Mouse (Mus musculus) T-cell, adult 2 months (primary cell): ENCODE measurements around the gene Shank2.

Experiments used
- DNase-seq: peaks from one replicate; pipeline ENCODE4 v3.0.0; 2022; ENCODE audit warnings: low spot score

Gene Shank2

DNA sequence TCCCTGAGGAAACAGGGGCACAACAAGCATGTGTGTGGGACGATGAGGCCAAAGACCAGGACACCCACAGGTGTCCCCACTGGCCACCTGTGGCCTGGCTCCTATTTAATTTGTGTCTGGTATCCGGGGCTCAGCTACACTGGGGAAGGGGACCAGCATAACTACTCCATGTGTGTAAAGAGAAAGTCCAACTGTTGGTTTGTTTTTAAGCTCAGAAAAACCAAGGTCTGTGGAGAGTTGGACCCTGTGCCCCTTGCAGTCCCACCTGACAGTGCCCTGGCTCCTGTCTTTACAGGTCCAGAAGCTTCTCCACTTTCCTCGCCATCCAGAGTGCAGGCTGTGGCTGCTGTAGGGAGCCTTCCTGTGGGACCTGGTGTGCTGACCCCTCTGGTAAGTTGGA is at the start of gene Shank2:
TSS of gene Shank2 (plus strand) at position 301 of the 400 bp plus-strand sequence.
- no peak for DNase-seq

DNA sequence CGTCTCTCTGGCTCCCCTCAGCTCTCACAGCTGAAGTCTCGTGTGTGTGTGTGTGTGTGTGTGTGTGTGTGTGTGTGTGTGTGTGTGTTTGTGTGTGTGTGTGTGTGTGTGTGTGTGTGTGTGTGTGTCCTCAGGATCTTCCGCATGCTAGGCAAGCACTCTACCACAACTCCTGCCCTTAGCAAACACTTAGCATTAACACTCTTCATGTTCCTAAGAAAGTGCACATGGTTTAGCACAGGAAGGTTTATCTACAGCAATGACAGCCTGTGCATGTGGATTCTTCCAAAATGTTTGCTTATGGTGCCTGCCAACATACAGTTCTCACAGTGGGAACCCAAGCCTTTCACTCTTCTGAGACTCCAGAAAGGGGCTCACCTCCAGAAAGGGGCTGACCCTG is 49.6 kb upstream of the Shank2 start:
- DNase-seq, result no peak

DNA sequence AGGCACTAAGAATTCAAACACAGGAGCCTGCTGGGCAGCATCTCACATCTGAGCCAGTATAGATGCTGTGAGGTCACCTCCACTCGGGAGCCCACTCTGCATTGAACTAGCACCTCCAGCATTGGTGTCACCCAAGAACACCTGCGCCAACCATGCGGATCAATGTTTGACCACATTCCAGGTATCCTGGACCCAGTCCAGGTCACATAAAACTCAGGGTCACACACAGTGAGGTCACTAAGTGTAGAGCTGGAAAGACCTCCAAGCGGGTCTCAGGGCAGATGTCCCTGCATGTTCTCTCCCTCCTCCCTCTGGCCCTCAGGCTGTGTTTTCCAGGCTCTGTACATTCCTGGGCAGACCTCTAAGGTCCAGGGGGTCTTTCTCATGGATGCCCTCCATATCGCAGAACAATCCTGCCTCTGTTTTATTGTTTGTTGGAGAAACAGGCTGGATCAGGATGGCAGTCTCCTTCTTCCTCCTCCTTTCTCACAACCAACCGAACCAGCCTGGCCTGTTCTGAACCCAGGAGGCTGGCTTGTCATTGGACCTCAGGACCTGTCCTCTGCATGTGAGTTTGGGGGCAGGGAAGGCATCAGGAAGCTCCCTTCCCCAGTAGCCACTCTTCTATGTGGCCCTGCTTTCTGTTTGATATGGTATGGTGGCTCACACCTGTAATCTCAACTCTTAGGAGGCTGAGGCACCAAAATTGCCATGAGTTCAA is 45.0 kb upstream of the Shank2 start:
- no peak for DNase-seq

DNA sequence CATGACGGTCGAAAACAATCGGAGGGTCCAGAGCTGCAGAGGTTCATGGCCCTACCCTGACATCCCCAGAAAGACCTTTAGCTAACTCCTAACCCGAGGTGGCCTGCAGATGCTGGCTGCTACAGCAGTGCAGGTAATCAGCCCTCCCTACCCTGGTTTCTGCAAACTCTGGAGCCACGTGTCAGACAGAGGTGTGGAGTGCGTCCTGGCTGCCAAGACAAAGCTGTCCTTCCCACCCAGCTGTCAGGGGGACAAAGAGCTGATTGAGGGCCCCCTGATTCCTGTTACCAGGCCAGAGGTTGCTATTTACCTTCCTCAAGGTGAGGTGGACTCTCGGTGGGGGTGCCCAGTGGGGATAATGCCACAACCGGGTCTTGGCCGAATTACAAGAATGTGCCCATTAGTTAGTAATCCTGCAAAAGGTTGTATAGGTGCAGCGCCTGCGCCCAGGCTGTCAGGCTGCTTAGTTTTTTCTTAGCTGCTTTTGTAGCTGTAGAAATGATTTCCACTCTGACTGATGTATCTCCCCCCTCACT is 43.6 kb upstream of the Shank2 start:
- no peak for DNase-seq

DNA sequence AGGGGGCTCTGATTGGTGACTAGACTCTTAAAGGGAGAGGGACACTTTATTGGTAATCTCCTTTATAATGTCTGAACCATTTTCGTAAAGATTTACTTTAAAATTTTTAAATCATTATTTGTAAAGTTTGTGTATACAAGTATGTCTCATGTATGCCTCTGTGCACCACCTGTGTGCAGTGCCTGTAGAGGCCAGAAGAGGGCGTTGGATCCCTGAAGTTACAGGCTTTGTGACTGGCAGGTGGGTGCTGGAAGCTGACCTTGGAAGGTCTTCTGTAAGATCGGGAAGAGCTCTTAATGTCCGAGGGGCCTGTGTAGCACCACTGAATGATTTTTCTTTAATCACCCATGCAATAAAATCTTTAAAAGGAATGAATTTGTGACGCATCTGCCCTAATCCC is 37.9 kb upstream of the Shank2 start:
- no peak for DNase-seq

DNA sequence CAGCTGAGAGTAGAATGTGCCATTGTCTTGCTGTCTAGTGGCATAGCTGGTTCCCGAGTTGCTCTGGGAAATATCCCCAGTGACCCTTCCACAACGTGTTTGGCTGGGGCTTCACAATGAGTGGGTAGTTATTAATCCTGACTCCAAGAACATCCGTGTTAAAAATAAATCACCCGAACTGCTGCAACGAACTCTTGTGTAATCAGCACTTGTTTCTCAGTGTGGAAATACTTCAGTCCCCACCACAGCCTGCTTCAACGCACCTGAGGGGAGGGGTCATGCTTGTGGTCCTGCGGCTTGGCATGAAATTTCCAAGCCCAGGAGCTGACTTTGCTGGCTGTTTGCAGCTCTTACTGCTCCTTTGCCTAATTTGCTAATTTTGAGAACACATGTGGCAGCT is 35.1 kb upstream of the Shank2 start:
- DNase-seq, result no peak

DNA sequence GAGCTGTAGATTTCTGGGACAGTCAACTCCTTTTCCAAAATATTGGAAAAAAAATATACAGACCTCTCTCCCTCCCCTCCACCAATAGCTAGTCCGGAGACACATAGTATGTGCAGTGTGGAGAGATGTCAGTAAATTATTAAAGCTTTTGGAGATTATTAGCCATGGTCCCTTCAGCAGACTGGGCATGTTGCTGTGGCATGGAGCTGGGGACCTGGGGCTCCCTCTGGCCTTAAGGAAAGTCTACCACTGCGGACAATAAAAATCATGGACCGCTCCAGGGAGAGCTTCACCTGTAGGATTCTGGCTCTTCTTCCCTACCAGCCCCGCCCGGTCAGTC is 24.3 kb upstream of the Shank2 start:
- no peak for DNase-seq

DNA sequence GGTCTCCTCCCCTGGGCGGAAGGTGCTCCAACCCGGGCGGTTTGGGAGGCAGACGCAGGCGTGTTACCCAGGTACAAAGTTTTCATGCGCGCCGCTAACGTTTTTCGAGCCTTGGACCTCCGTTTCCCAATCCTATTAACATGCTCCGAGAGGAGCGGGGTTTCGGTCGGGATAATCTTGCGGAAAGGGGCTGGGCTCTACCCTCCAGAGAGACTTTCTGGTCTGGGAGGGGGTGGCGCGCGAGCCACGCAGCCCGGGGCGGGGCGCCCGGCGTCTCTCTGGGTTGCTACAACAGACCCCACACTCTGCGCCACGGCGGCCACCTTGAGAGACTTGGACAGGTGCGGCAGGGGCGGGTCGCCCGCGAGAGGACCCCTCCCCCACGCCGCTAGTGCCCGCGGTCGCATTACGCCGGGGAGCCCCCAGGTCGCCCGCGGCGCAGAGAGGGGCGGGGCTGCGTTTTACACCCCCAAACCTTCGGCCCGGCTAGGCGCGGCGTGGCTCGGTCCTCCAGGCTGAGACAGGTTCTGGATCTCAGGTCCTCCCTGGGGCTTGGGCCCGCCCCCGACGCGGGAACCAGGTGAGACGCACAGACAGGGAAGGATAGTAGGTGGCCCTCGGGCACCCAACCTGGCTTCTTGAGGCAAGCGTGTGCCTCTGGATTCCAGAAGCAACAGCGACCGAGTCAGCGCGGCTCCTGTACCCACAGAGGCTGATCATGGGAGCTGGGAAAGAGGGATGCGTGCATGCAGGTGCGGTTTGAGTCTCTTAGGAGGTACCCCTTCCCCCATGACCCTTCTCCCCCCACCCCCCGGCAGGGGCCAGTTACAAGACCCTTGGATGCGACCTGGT is 23.7 kb upstream of the Shank2 start:
- no peak for DNase-seq

DNA sequence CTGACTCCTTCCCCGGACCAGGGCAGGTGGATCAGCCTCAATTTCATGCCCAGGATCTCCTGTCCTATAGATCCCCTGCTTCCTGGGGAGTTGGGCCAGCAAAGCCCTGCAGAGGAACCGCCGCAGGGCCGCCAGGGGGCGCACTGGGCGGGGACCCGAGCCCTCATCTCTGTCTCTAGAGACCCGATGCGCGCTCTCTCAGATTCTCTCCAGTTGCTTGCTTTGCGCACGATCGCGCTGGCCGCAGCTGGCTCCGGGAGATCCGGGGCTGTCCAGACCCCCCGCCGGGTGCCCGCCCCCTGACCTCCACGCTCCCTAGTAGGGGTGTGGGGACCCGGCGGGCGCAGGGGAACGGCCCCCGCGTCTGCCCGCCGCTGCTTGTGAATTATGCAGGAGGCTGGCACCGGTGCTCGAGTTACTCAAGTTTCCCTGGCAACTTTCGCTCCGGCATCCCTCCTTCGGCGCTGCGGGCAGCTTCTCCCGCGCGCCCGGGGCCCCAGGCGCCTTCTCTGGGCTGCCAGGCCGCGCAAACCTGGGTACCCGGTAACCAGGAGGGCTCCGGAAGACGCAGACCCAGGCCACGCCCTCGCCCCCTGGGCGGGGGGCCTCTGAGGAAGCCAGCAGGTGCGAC is 22.9 kb upstream of the Shank2 start:
- DNase-seq, result peak; percentile 7

DNA sequence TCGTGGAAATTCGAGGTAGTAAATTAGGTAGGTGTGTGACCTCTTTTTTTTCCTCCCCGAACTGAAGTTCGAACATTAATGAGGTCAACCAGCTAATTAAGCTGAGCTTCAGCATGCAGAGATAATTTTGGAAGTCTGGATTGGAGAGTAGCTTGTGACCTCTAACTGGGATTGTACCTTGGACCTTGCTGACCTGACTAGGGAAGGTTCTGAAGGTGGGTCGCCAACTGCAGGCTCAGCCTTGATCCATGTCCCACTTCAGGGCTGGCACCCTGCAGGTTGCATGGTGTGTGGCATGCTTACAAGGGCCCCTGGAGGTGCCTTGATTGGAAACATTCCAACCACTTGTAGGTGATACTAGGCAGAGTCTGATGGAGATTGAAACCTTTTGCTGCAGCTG is 21.7 kb upstream of the Shank2 start:
- no peak for DNase-seq

DNA sequence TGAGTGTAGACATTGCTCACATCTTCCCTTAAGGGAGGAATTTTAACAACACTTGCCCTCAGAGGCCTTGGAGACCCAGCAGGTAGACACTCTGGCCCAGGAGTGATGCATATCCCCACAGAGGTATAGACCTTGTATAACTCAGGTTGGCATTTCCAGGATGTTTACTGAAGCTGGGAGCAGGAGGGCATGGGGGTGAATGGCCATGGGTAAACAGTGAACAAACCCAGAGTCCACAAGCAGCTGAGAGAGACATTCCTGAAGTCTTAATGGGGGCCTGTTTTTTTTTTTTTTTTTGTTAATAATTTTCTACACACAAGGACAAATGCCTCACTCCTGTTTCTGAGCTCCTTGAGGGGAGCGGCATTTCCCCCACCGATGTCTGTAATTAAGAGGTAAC is 15.4 kb upstream of the Shank2 start:
- DNase-seq, result no peak

DNA sequence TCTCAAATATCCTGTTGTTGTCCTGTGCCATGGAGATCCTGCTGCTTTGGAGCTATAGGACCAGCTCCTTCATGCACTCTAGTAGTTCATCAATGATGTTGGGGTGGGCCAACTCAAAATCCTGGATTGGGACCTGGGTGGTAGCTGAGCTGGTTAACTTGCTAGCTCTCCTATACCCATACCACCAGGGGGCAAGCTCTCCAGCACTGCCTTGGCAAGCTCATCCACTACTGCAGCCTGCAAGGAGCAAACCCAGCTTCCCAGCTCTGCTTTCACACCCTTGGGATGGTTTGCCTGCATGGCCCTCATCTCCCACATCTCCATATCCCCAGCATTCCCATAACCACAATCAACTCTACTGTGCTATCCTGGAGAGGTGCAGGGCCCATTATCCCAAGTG is 10.6 kb upstream of the Shank2 start:
- DNase-seq, result no peak

DNA sequence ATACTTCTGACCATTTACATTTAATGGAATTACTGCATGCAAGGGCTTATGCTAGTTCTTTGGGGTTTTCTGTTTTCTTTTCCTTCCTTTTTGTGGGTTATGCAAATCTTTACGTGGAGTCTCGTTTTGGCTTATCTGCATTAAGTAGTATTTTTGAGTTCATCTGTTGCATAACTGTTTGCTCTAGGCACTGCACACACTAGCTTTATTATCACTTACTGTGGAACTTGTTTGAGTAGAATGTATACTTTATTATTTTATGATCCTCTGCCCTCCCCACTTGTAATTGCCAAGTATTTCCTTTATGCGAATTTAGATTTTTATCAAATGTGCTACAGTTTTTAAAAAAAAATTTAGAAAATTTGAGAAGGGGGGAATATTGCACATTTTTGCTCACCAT is 2.7 kb upstream of the Shank2 start:
- DNase-seq, result no peak

DNA sequence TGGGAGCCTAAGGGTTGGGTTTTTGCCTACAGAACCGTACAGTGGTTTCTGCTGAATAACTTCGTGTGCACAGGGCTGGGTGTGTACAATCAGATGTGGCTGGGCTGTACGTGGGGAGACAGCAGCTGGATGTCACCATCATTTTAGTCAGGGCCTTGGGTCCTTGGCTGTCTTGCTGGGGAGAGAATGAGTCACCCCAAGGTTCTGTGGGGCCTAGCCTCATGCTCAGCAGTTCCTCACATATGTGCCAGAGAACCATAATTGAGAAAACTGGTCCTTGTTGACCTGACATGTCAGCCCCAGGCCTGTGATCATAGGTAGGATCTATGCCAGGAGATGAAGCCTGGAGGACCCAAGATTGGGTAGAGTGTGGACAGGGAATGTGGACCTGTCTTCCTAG is 1.7 kb downstream of the Shank2 start:
- no peak for DNase-seq

DNA sequence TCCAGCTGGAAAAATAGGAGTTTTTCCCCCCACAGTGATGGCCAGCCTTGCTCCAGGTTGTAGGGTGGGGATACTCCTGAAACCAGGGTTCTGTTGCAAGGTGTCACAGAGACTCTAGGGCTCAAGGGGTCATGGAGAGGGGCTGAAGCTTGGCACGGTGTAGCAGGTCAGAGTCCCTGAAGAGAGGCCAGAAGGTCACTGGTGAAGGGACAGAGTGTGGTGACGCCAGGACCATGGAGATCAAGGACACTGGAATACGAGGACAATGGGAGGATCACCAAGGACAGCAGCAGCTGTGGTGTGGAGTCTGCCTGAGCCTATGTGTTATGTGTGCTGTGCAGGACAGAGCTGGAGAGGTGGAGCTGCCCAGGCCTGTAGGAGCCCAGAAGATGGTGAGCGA is 6.4 kb downstream of the Shank2 start:
- DNase-seq, result no peak

DNA sequence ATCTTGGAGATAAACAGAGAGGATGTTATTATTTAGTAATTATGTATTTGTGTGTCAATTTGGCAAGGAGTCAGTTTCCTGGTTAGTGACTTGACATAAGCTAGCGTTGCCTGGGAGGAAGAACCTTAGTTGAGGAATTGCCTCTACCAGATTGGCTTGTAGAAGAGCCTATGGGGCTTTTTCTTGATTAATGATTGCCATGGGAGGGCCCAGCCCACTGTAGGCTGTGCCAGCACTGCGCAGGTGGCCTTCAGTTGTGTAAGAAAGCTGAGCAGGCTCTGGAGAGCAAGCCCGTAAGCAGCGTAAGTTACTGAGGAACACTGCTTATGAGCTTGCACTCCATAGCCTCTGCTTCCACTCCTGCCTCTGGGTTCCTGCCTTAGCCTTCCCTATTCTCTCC is 7.3 kb downstream of the Shank2 start:
- DNase-seq, result no peak

DNA sequence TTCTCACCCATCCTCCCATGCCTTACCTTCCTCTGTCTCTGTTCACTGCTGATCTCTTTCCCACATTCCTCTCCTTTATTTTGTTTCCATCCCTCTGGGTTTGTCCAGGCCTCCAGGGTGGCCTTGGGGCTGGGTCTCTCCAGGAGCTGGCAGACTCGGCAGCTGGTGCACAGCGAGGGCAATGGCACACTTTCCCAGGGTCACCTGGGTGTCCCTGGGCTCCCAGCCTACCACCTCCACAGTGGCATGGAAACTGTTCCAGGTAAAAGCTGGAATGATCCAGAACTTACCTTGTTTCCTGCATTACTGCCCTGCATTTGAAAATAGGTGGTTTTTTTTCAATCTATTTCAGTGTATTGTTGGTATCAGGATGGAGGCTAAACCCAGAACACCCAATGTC is 12.8 kb downstream of the Shank2 start:
- no peak for DNase-seq

DNA sequence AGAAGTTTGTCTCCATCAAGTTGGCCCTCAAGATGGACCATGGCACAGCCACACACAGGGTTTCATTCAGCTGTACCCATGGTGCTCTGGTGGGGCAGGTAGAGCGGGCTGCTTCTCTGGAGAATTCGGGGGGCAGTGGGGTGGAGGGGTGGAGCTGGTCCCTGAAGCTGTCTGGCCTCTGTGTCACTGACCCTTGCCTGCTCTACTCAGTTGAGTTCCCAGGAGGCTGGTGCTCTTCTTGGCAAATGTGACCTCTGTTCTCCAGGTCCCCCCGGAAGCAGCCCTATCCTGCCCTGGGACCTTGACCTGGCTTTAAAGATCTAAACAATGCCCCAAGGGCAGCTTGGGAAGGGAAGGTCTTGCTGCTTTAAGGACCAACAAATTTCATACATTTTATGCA is 20.1 kb downstream of the Shank2 start:
- DNase-seq, result no peak

DNA sequence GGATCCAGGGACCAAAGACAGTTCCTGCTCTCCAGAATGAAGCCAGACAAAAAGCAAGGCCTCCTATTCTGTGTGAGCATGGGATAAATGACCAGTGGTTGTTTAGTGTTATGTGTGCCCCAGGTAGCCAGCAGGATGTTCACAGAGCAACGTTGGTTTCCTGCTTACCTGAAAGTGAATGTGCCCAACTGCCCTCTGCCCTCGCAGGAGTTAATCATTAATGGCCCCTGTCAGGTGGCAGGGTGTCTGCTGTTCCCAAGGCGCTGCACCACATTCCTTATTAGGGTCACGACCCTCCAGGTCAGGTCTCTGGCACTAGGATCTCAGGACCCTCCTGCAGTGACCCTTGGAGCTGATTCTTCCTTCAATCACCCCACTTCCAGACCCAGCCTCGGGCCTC is 21.0 kb downstream of the Shank2 start:
- no peak for DNase-seq

DNA sequence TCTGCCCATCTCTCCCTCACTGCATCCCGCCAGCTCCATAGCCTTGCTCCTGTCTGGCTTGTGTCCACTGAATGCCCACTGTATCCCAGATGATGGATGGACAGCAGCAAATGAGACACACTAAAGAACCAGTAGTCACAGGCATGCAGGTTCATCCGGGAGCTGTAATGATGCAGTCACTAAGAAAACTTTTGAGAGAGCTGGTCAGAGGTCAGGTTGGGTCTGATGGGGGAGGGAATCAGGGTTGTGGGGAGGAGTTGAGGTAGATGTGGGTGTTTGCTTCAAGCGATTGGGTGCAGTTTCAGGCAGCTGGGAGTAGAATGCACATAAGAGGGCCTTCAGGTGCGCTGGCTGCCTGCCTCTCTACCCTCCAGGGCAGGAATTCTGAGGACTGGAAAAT is 21.8 kb downstream of the Shank2 start:
- no peak for DNase-seq

DNA sequence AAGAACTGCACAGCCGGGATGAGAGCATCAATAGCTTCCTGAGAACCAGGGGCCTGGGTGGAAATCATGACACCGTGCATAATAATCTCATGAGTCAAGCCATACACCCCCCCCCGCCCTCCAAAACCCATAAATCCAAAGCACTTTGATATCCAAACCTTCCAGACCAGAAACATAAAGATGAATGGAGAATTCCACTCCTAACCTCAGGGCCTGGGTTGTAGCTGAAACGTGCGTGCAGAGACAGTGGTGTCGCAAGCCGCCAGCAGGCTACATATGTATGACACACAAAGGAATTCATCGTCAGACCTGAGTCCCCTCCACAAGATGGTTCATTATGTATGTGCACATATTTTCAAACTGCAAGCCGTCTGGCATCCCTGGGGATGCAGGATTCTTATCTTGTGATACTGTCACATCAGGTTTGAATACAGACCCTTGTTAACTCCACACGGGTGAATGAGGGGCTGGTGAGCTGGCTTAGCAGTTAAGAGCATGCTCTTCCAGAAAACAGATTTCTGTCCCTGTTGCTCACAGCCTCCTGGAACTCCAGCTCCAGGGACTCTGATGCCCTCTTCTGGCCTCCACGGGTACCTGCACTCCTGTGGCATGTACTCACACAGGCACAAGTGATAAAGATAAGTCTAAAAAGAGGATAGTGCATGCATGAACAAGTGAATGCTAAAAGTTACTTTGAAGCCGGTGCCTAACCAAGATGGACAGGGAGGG is 24.5 kb downstream of the Shank2 start:
- no peak for DNase-seq

DNA sequence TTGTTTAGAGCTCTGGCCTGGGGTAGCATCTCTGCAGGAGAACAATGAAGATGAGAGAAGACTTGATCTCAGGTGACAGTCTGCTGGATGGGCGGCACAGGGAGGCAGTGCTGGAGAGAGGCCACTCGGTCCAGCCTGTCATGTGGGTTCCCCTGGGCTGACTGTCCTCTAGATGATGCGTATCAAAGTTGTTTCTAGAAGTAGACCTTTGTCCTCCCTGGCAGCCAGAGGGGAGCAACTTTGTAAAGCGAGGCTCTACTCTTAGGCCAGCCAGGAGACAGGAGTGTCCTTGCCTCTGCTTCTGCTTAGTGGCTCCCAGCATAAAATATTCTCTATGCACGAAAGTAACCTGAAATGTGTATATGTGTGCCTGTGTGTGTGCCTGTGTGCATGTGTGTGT is 27.5 kb downstream of the Shank2 start:
- no peak for DNase-seq
